Mouse (Mus musculus) kidney, postnatal 10 days (tissue): ENCODE measurements around the gene Jph3.

Experiments used
- DNase-seq: peaks from one replicate; pipeline ENCODE4 v3.0.0; 2021; ENCODE audit warnings: mixed read lengths

The Jph3 gene

GRCm38 (mm10) chr8:121730646-121731045 is 1.2 kb downstream of the Jph3 start:
- DNase-seq, result no peak

DNA sequence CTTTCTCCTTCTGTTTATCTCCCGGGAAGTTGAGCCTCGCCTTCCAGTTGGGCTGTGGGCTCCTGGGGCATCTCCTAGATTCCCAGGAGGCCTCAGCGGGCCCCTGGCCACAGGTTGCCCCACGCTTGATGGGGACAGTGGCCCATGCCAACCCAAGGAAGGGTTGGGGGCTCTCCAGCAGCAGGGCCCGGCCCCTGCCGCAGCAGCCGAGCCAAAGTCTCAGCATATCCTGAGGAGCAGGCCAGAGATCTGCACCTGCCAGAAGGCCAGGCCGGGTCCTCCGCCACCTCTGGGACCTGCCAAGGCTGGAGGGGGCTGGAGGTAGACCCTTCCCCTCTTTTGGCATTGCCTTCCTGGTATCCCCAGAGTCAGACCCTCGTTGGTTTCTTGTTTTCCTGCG is 1.6 kb downstream of the Jph3 start:
- DNase-seq, result no peak

GRCm38 (mm10) chr8:121731471-121732333 is 2.3 kb downstream of the Jph3 start:
- no peak for DNase-seq

GRCm38 (mm10) chr8:121732334-121732665 is 2.9 kb downstream of the Jph3 start:
- DNase-seq, result no peak

- no peak for DNase-seq
Measured at GRCm38 (mm10) chr8:121734262-121734661, 4.8 kb downstream of the Jph3 start.

DNA sequence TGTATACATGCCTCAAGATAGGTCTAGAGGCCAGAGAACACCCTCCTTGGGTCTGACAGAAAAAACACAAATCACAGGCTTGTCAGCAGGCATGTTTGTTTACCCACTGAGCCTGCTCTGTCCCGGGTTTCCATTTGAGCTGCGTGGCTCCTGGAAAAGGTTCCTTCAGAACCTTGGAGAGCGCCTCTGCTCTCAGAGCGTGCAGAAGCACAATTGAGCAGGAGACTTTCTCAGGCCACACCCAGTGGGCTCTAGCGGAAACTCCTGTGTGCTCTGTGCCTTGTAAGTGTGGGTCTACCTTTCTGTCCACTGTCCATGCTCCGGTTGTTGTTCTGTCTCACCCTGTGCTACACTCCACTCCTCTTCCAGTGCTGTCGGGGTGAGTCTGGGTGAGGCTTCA is 6.8 kb downstream of the Jph3 start:
- DNase-seq, result peak; percentile 83

DNA sequence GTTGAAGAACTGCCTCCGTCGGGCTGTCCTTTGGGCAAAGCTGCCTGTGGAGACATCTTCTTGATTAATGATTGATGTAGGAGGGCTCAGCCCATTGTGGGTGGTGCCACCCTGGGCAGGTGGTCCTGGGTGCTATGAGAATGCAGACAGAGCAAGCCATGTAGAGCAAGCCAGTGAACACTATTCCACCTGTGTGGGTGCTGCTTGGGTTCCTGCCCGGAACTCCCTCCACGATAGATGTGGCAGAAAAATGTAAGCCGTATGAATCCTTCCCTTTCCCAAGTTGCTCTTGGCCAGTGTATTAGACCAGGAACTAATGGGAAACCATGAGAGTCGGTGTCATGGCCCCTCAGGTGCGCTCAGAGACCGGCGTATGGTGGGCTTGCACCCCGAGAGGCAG is 11.3 kb downstream of the Jph3 start:
- no peak for DNase-seq

GRCm38 (mm10) chr8:121749501-121749900 is 20.1 kb downstream of the Jph3 start:
- no peak for DNase-seq

DNA sequence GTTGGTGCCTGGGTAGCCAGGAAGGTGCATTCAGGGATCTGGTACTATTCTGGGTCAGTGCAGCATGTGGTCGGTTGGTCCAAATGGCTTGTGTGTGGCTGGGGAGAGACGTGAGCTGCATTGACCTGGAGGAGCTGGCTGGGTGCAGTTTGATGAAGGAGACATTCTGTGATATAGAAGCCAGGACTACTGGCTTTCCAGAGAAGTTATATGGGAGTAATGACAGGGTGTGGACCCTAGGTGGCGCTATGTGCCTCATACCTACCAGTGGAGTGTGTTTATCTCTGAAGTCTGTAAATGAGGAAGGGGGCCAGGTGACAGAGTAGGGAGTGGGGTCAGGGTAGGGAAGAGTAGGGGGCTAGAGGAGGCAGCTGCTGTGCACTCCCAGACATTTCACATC is 21.1 kb downstream of the Jph3 start:
- no peak for DNase-seq

- peak; percentile 78 for DNase-seq
Measured at GRCm38 (mm10) chr8:121751407-121751806, 22.0 kb downstream of the Jph3 start.

DNA sequence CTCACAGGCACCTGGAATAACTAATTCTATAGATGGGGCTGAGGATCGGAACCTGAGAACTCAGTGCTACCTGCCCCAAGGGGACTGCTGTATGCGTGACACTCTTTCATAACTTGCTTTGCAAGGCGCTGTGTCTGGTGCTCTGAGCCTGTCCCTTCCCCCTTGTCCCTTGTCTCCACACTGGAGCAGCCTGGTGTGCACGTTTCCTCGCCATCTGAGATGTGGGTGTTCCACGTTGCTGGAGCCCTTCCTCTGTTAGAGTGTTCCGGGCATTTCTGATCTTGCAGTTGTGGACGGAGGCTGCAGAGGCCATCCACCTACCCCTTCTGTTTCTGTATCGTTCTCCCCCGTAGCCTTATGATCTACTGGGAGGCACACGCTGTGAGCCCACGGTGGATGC is 29.0 kb downstream of the Jph3 start:
- DNase-seq, result no peak

DNA sequence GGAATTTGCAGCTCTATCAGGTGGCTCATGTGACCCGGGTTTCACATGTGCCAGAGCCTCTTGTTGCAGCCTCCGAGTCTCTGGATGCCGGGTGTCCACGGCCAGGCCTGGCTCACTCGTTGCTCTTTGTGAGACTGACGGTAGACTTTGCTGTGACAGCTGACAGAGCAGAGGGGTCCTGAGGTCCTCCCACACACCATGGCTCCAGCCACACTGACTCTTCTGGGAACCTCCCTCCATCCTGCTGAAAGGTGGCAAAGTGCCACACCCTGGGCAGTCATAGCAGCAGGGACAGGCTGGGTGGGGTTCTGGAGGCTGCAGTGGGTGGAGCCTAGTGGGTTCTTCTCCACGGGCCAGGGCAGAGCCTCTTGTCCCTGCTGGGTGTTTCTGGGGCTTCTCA is 31.1 kb downstream of the Jph3 start:
- no peak for DNase-seq

GRCm38 (mm10) chr8:121761480-121761879 is 32.1 kb downstream of the Jph3 start:
- DNase-seq, result peak; percentile 68

- no peak for DNase-seq
Measured at GRCm38 (mm10) chr8:121762999-121763699, 33.7 kb downstream of the Jph3 start.

DNA sequence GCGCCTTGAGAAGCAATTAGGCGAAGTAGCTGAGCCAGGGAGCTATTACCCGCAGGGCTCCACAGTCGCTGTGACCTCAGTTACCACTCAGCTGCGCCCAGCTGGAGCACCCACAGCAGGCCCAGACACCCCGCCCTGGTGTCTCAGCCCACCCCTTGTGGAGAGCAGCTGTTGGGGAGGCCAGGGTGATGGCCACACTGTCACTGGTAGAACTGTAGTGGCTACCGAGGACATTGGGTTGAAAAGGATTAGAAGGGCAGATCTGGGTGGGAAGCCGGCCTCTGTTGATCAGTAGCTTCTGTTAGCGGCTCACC is 34.2 kb downstream of the Jph3 start:
- no peak for DNase-seq

DNA sequence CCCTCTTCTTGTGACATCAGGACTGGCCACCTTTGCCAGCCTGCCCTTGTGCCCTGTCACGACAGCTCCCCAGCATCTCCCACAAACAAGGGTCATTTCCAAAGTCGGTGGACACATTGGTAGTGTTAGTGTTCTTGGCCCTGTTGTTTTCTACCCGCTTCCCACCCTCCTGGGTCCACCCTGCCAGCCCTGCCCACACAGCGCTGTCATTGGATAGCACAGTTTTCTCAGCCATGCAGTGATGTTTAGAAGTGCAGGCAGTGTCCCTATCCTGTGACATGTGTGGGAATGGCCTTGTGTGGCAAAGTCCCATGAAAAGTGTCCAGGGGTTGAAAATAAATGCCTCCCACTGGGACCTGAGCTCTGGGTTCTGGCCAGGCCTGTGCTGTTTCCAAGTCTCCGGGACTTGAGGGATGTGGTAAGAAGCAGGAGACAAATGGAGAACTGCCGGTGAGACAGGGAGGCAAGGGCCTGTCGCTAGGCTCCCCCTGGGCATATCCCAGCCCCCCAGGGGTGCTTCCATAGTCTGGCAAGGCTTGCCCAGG is 36.2 kb downstream of the Jph3 start:
- no peak for DNase-seq

GRCm38 (mm10) chr8:121769095-121769494 is 39.7 kb downstream of the Jph3 start:
- DNase-seq, result no peak

GRCm38 (mm10) chr8:121769621-121770020 is 40.2 kb downstream of the Jph3 start:
- DNase-seq, result no peak

DNA sequence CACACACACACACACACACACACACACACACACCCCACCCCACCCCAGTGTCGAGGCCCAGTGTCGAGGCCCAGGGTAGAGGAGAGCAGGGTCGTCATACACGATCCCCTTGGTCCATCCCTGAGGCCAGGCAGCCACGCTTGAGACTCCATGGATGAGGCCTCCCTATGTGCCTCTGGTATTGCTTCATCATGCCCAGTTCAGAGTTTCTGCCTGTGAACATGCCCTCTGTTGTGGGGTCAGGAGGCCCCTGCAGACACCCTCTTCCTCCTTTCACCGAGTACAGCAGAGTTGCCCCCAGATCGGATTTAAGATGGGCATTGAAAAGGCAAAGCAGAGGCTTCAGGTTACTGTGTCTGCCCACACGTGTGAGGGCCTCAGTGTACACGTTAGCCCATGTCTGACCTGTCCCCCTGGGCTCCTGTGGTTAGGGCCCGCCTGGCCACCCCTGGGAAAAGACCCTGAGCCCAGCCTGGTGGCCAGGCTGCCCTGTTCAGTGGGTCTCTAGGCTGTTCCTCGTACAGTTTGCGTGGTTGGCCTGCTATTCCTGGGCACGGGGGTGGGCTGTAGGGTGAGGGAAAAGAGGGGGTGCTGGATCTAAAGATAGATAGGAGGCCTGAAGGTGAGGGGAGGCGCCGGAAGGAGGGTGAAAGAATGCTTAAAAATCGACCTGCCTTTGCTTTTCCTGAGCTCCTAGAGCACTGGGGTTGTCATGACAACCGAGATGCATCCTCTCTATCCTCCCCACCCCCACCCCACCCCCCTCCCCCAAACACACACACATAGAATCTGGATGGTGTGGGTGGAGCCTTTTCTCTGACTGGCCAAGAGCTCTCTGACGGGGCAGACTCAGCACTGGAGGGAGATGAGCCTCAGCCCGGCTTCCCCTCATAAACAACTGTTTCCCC is 41.7 kb downstream of the Jph3 start:
- no peak for DNase-seq

GRCm38 (mm10) chr8:121773876-121774275 is 44.5 kb downstream of the Jph3 start:
- DNase-seq, result no peak

DNA sequence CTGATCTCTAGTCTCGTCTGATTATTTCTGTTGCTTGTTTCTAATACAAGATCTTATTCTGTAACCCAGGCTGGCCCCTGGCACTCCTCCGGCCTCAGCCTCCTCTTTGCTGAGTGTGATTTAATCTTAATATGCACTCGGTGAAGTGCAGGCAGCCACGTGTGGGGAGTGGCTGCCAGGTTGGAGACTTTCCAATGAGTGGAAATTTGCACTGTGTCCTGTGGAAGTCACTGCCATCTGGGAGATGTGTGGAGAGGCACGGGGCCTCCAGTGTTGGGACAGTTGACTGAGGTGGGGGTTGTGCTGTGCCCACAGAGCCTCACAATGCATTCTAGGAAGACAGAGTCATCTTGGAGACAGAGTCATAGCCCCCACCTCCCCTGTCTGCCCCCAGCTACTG is 53.1 kb downstream of the Jph3 start:
- DNase-seq, result no peak

- DNase-seq, result no peak
Measured at GRCm38 (mm10) chr8:121786542-121786941, 57.1 kb downstream of the Jph3 start.

- DNase-seq, result no peak
Measured at GRCm38 (mm10) chr8:121788786-121789185, 59.4 kb downstream of the Jph3 start.
